Mouse (Mus musculus) heart, embryonic 13.5 days (tissue): ENCODE data around the gene Ccdc113. TPM values are rescaled to one million over a fixed set of nuclear protein-coding genes. Genes with fewer than 3 reads are reported as not detected.

Experiments
- ATAC-seq: fragments of 200-750 bp; cut with Nextera tagmentation; 2 replicates; pipeline ENCODE4 v1.8.0; 2017; ENCODE audit warnings: moderate TSS enrichment; ENCODE audit not compliant: insufficient number of reproducible peaks, low FRiP score, low TSS enrichment; ENCODE audit errors: extremely low read depth
- H3K27ac ChIP-seq: fragments of 300-500 bp; sonication (generic); replicated peaks from 2 replicates; pipeline ENCODE4 v1.5.1; 2015; ENCODE audit warnings: moderate library complexity, mild to moderate bottlenecking, inconsistent platforms
- H3K27me3 ChIP-seq: fragments of 300-500 bp; sonication (generic); replicated peaks from 2 replicates; pipeline ENCODE4 v1.6.1; 2015; ENCODE audit warnings: mild to moderate bottlenecking, inconsistent platforms
- H3K36me3 ChIP-seq: fragments of 300-500 bp; sonication (generic); 2 replicates; pipeline ENCODE4 v1.6.1; 2015; ENCODE audit warnings: mild to moderate bottlenecking, inconsistent platforms
- H3K4me1 ChIP-seq: fragments of 300-500 bp; sonication (generic); 2 replicates; pipeline ENCODE4 v1.6.1; 2015; ENCODE audit warnings: inconsistent platforms
- H3K4me2 ChIP-seq: fragments of 300-500 bp; sonication (generic); 2 replicates; pipeline ENCODE4 v1.6.1; 2015; ENCODE audit warnings: inconsistent platforms, mild to moderate bottlenecking, moderate library complexity
- H3K4me3 ChIP-seq: fragments of 300-500 bp; sonication (generic); 2 replicates; pipeline ENCODE4 v1.5.1; 2015; ENCODE audit warnings: moderate library complexity, mild to moderate bottlenecking, inconsistent platforms
- H3K9ac ChIP-seq: fragments of 300-500 bp; sonication (generic); 2 replicates; pipeline ENCODE4 v1.6.1; 2015; ENCODE audit warnings: inconsistent platforms, mild to moderate bottlenecking, moderate library complexity
- H3K9me3 ChIP-seq: fragments of 300-500 bp; sonication (generic); 2 replicates; pipeline ENCODE4 v1.6.1; 2016; ENCODE audit warnings: inconsistent platforms
- WGBS: fragments of 180-500 bp; shearing (Covaris S2); methylation state at CpG from one replicate; pipeline ENCODE4 v1.1.7; 2015; ENCODE audit warnings: mixed read lengths; 5-methylcytosine and 5-hydroxymethylcytosine counted together
- polyA plus RNA-seq: library from polyadenylated mRNA; unstranded; fragments of >200 nt; fragmentation: Nextera tagmentation; extraction: Ambion mirVana; gene quantifications from 2 replicates; pipeline ENCODE4 v1.2.1, GENCODE M21; 2015

The Ccdc113 gene
- polyA plus RNA-seq, 1 experiment from 2014 or later, result 2.2 TPM

GRCm38 (mm10) chr8:95576240-95576639 lies 42.4 kb downstream of the Ccdc113 start, which contains the start of gene Prss54:
Gene Prss54, minus strand, starts transcription at chr8:95576340.
- 79% methylated on average over 10 of the region's 10 CpGs for WGBS
- Histone ChIP-seq H3K4me3 (no peak within 1 kb of the TSS), H3K27ac (0 out of 2 replicates have a peak within 1 kb of the TSS, but pooled peaks have one; percentile 6), H3K4me2 (no peak within 1 kb of the TSS), H3K27me3 (no peaks in the 10 kb centered on the region), H3K9ac (no peak within 1 kb of the TSS), H3K36me3 (no peaks in the 10 kb centered on the region), H3K4me1 (peaks cover 5% of the 10 kb centered on the region; the same call in 1 of the 2 replicates), H3K9me3 (peaks cover 2% of the 10 kb centered on the region; the same call in 1 of the 2 replicates)
- no peak for ATAC-seq

- Histone ChIP-seq H3K36me3 (no peaks in the 10 kb centered on the region), H3K27ac (peak overlapping the region; percentile 80), H3K4me1 (peaks cover 28% of the 10 kb centered on the region), H3K27me3 (no peaks in the 10 kb centered on the region), H3K4me2 (peak overlapping the region; percentile 2; the same call in 1 of the 2 replicates), H3K9ac (no peak overlapping the region), H3K9me3 (0 out of 2 replicates have a peak, but pooled peaks cover 7% of the 10 kb centered on the region), H3K4me3 (no peak overlapping the region)
- WGBS, result 45% methylated on average over 1 of the region's 1 CpGs
- ATAC-seq, result no peak
Observed at GRCm38 (mm10) chr8:95587339-95587738, 53.5 kb downstream of the Ccdc113 start.

GRCm38 (mm10) chr8:95589282-95589681 lies 55.4 kb downstream of the Ccdc113 start:
- Histone ChIP-seq H3K9me3 (0 out of 2 replicates have a peak, but pooled peaks cover 7% of the 10 kb centered on the region), H3K27me3 (no peaks in the 10 kb centered on the region), H3K4me3 (no peak overlapping the region), H3K36me3 (no peaks in the 10 kb centered on the region), H3K27ac (no peak overlapping the region), H3K4me1 (peaks cover 28% of the 10 kb centered on the region), H3K9ac (no peak overlapping the region), H3K4me2 (no peak overlapping the region)
- 61% methylated on average over 10 of the region's 10 CpGs for WGBS
- ATAC-seq, result no peak

- H3K4me1 ChIP-seq, result peaks cover 32% of the 10 kb centered on the region
- H3K4me2 ChIP-seq, result no peak overlapping the region
- H3K9me3 ChIP-seq, result 0 out of 2 replicates have a peak, but pooled peaks cover 7% of the 10 kb centered on the region
- 57% methylated on average over 4 of the region's 4 CpGs for WGBS
- ATAC-seq, result no peak
- no peak overlapping the region for H3K27ac ChIP-seq
- H3K36me3 ChIP-seq, result no peaks in the 10 kb centered on the region
- H3K9ac ChIP-seq, result no peak overlapping the region
- no peak overlapping the region for H3K4me3 ChIP-seq
- H3K27me3 ChIP-seq, result no peaks in the 10 kb centered on the region
Observed at GRCm38 (mm10) chr8:95590539-95590938, 56.7 kb downstream of the Ccdc113 start.

GRCm38 (mm10) chr8:95592131-95592780 lies 58.4 kb downstream of the Ccdc113 start:
- 78% methylated on average over 12 of the region's 12 CpGs for WGBS

GRCm38 (mm10) chr8:95593439-95594393 lies 59.8 kb downstream of the Ccdc113 start:
- 90% methylated on average over 7 of the region's 7 CpGs for WGBS
- peaks cover 39% of the 10 kb centered on the region for H3K4me1 ChIP-seq
- H3K36me3 ChIP-seq, result no peaks in the 10 kb centered on the region
- H3K27ac ChIP-seq, result no peak overlapping the region
- H3K9me3 ChIP-seq, result no peaks in the 10 kb centered on the region
- H3K9ac ChIP-seq, result no peak overlapping the region
- ATAC-seq, result no peak
- H3K4me3 ChIP-seq, result no peak overlapping the region
- H3K27me3 ChIP-seq, result no peaks in the 10 kb centered on the region
- no peak overlapping the region for H3K4me2 ChIP-seq

More at GRCm38 (mm10) chr8:95592131-95592780, 58.4 kb downstream of the Ccdc113 start:
- Histone ChIP-seq H3K4me1 (peaks cover 40% of the 10 kb centered on the region), H3K27ac (no peak overlapping the region), H3K4me2 (no peak overlapping the region), H3K9me3 (0 out of 2 replicates have a peak, but pooled peaks cover 3% of the 10 kb centered on the region), H3K9ac (no peak overlapping the region), H3K4me3 (no peak overlapping the region), H3K36me3 (no peaks in the 10 kb centered on the region), H3K27me3 (no peaks in the 10 kb centered on the region)
- no peak for ATAC-seq

GRCm38 (mm10) chr8:95595131-95595530 lies 61.2 kb downstream of the Ccdc113 start:
- H3K27me3 ChIP-seq, result no peaks in the 10 kb centered on the region
- no peak overlapping the region for H3K4me2 ChIP-seq
- ATAC-seq, result no peak
- peak overlapping the region; percentile 78 for H3K27ac ChIP-seq
- peaks cover 39% of the 10 kb centered on the region for H3K4me1 ChIP-seq
- H3K9me3 ChIP-seq, result no peaks in the 10 kb centered on the region
- no peak overlapping the region for H3K4me3 ChIP-seq
- H3K36me3 ChIP-seq, result no peaks in the 10 kb centered on the region
- no peak overlapping the region for H3K9ac ChIP-seq
- WGBS, result 79% methylated on average over 14 of the region's 14 CpGs

GRCm38 (mm10) chr8:95596841-95597241 lies 63.0 kb downstream of the Ccdc113 start:
- H3K36me3 ChIP-seq, result no peaks in the 10 kb centered on the region
- peak; percentile 89 for ATAC-seq
- H3K4me3 ChIP-seq, result no peak overlapping the region
- peak overlapping the region; percentile 97 for H3K27ac ChIP-seq
- H3K4me2 ChIP-seq, result peak overlapping the region; percentile 54
- no peaks in the 10 kb centered on the region for H3K27me3 ChIP-seq
- 16% methylated on average over 4 of the region's 4 CpGs for WGBS
- peaks cover 34% of the 10 kb centered on the region for H3K4me1 ChIP-seq
- H3K9me3 ChIP-seq, result no peaks in the 10 kb centered on the region
- H3K9ac ChIP-seq, result peak overlapping the region; percentile 30; the same call in 1 of the 2 replicates

GRCm38 (mm10) chr8:95599861-95600260 lies 66.0 kb downstream of the Ccdc113 start:
- no peaks in the 10 kb centered on the region for H3K36me3 ChIP-seq
- no peaks in the 10 kb centered on the region for H3K27me3 ChIP-seq
- peak overlapping the region; percentile 25 for H3K4me3 ChIP-seq
- ATAC-seq, result no peak
- no peak overlapping the region for H3K27ac ChIP-seq
- H3K9ac ChIP-seq, result peak overlapping the region; percentile 21; the same call in 1 of the 2 replicates
- peaks cover 29% of the 10 kb centered on the region for H3K4me1 ChIP-seq
- peak overlapping the region; percentile 48 for H3K4me2 ChIP-seq
- H3K9me3 ChIP-seq, result no peaks in the 10 kb centered on the region
- WGBS, result 14% methylated on average over 11 of the region's 11 CpGs

GRCm38 (mm10) chr8:95601306-95601705 lies 67.4 kb downstream of the Ccdc113 start:
- Histone ChIP-seq H3K4me3 (no peak overlapping the region), H3K9ac (no peak overlapping the region), H3K4me1 (peaks cover 17% of the 10 kb centered on the region), H3K36me3 (no peaks in the 10 kb centered on the region), H3K4me2 (no peak overlapping the region), H3K27ac (no peak overlapping the region), H3K9me3 (no peaks in the 10 kb centered on the region), H3K27me3 (no peaks in the 10 kb centered on the region)
- 73% methylated on average over 15 of the region's 15 CpGs for WGBS
- ATAC-seq, result no peak

- ATAC-seq, result no peak
- no peaks in the 10 kb centered on the region for H3K36me3 ChIP-seq
- no peaks in the 10 kb centered on the region for H3K9me3 ChIP-seq
- no peak overlapping the region for H3K27ac ChIP-seq
- 65% methylated on average over 2 of the region's 2 CpGs for WGBS
- no peak overlapping the region for H3K9ac ChIP-seq
- peaks cover 15% of the 10 kb centered on the region for H3K4me1 ChIP-seq
- H3K4me3 ChIP-seq, result no peak overlapping the region
- H3K4me2 ChIP-seq, result no peak overlapping the region
- no peaks in the 10 kb centered on the region for H3K27me3 ChIP-seq
Observed at GRCm38 (mm10) chr8:95602168-95602567, 68.3 kb downstream of the Ccdc113 start.
